In the genomic region with DNA sequence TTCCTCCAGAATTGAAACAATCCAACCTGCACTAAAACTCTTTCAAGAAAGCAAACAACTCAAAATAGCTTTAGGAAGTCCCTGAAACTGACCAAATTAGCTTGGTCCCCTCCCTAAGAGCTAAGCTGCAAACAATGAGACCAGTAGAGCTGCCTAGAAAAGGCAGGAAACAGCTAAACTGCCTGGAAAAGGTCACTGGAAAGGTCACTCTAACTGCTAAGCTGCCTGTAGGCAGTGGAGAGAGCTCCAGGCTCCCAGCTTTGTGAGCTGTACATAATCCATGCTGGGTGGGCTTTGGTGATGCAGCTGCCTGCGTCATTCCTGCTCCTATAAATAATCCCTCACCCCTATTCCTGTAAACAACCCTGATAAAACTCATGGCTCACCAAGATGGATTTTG, we compare ENCODE assay signal across 22 mouse cellular contexts. TPM values are rescaled to one million over a fixed set of nuclear protein-coding genes. Genes with fewer than 3 reads are reported as not detected.
A peak's percentile ranks its signal among the peaks of the same experiment; 100 is the strongest.
DNase-seq lines count a peak whose midpoint lies in the region; ATAC-seq and TF ChIP-seq lines count a peak whose summit lies in the region.
"Had no signal": no experiment of that assay in that cellular context is flagged by ENCODE, and none has a peak within 500 bp of the region (broad histone marks: within the 10 kb centered on the region; RNA-seq: fewer than 3 reads in every experiment).

No protein-coding gene starts in this region.

- no peak overlapping the region for H3K9ac ChIP-seq in liver, adult 2 months (ENCODE audit: low read depth, low read length)
- H3K9ac ChIP-seq in liver, embryonic 11.5 days (ENCODE audit: low read depth, low read length), result no peak overlapping the region
- no peak overlapping the region for H3K9ac ChIP-seq in ES-Bruce4 (ENCODE audit: low read depth, poor library complexity, severe bottlenecking)
- H3K9ac ChIP-seq: forebrain, embryonic 13.5 days; forebrain, postnatal 0 days; heart, embryonic 13.5 days; hindbrain, embryonic 12.5 days had no signal

- no peak for TF ChIP-seq POLR2A in liver, adult 2 months (IDR thresholded peaks at IDR 0.05; ENCODE audit: extremely low read depth, insufficient read depth, low read length)
- no peak for TF ChIP-seq POLR2A in ES-Bruce4 (IDR thresholded peaks at IDR 0.05; ENCODE audit: insufficient read depth, low read length)

- no peak overlapping the region for H3K4me3 ChIP-seq in liver, adult 2 months (ENCODE audit: insufficient read depth, low read depth, low read length)
- no peak overlapping the region for H3K4me3 ChIP-seq in liver, embryonic 11.5 days (ENCODE audit: low read depth, low read length)
- H3K4me3 ChIP-seq in ES-Bruce4 (ENCODE audit: low read depth, low read length), result no peak overlapping the region
- H3K4me3 ChIP-seq: forebrain, embryonic 13.5 days; gastrocnemius, adult 2 months; heart, embryonic 13.5 days; hindbrain, embryonic 12.5 days had no signal

- no peak for DNase-seq in liver, adult 2 months (ENCODE audit: extremely low read depth, low read depth, low spot score)
- no peak for DNase-seq in liver, embryonic 11.5 days (ENCODE audit: low spot score)
- DNase-seq in ES-CJ7 (ENCODE audit: low read depth, low spot score), result peak; percentile 77
- DNase-seq in retina, postnatal 1 day, result peak; percentile 6
- DNase-seq in ovary, adult 18-20 months (ENCODE audit: low spot score), result no peak
- DNase-seq: adrenal gland, adult 8-10 months; adrenal gland, postnatal 36 days; cerebellum, adult 2 months; cerebellum, postnatal 14 days; forebrain, postnatal 0 days; gastrocnemius, adult 2 months; gastrocnemius, postnatal 25 days; heart, postnatal 4 days had no signal

- peaks cover 27% of the 10 kb centered on the region for H3K4me1 ChIP-seq in liver, adult 2 months (ENCODE audit: control insufficient read depth, insufficient read depth, low read length)
- H3K4me1 ChIP-seq in liver, embryonic 11.5 days (replicated peaks; ENCODE audit: control insufficient read depth, insufficient read depth, low read length), result 0 out of 2 replicates have a peak, but pooled peaks cover 2% of the 10 kb centered on the region
- H3K4me1 ChIP-seq in ES-Bruce4 (ENCODE audit: control insufficient read depth, insufficient read depth, low read length), result no peaks in the 10 kb centered on the region
- H3K4me1 ChIP-seq: forebrain, embryonic 13.5 days; heart, embryonic 13.5 days; hindbrain, embryonic 12.5 days had no signal

- no peak overlapping the region for H3K4me2 ChIP-seq in liver, embryonic 11.5 days
- H3K4me2 ChIP-seq: forebrain, embryonic 13.5 days; heart, embryonic 13.5 days; hindbrain, embryonic 12.5 days had no signal

- 0 out of 2 replicates have a peak, but pooled peaks have one; percentile 59 for TF ChIP-seq EP300 in ES-Bruce4 (IDR thresholded peaks at IDR 0.05; ENCODE audit: insufficient read depth, low read depth, low read length)

- H3K36me3 ChIP-seq in liver, adult 2 months (ENCODE audit: control insufficient read depth, insufficient read depth, low read length), result peaks cover 62% of the 10 kb centered on the region
- peaks cover 37% of the 10 kb centered on the region for H3K36me3 ChIP-seq in liver, embryonic 11.5 days (ENCODE audit: control insufficient read depth, insufficient read depth, low read length)
- peaks cover 79% of the 10 kb centered on the region for H3K36me3 ChIP-seq in ES-Bruce4 (ENCODE audit: control insufficient read depth, insufficient read depth, low read length, poor library complexity, severe bottlenecking)

- H3K27ac ChIP-seq in liver, adult 2 months (replicated peaks; ENCODE audit: insufficient read depth, low read depth, low read length), result peak overlapping the region; percentile 54; the same call in 1 of the 2 replicates
- H3K27ac ChIP-seq in liver, embryonic 11.5 days (ENCODE audit: low read depth, low read length), result no peak overlapping the region
- H3K27ac ChIP-seq in ES-Bruce4 (ENCODE audit: insufficient read depth, low read length), result no peak overlapping the region; the same call in 1 of the 2 replicates
- H3K27ac ChIP-seq: forebrain, embryonic 13.5 days; gastrocnemius, adult 2 months; heart, embryonic 13.5 days; hindbrain, embryonic 12.5 days had no signal

- no peak for ATAC-seq in liver, embryonic 11.5 days (replicated peaks; ENCODE audit: low FRiP score)
- ATAC-seq: forebrain, embryonic 13.5 days; forebrain, postnatal 0 days; hindbrain, embryonic 16.5 days; inflammation-experienced regulatory T-cells, adult 6 months; Patski had no signal

- WGBS in liver, adult 2 months, result 97% methylated on average over 1 of the region's 1 CpGs
- WGBS in liver, embryonic 11.5 days, result 89% methylated on average over 1 of the region's 1 CpGs

- H3K9me3 ChIP-seq in liver, embryonic 11.5 days (ENCODE audit: control insufficient read depth, low read length), result no peaks in the 10 kb centered on the region
- no peaks in the 10 kb centered on the region for H3K9me3 ChIP-seq in ES-Bruce4 (replicated peaks; ENCODE audit: control insufficient read depth, insufficient read depth, low read length, poor library complexity, severe bottlenecking)
- H3K9me3 ChIP-seq: forebrain, embryonic 13.5 days; heart, embryonic 13.5 days; hindbrain, embryonic 12.5 days had no signal

- no peaks in the 10 kb centered on the region for H3K27me3 ChIP-seq in liver, adult 2 months (ENCODE audit: control insufficient read depth, insufficient read depth, low read length)
- H3K27me3 ChIP-seq in liver, embryonic 11.5 days (replicated peaks; ENCODE audit: control insufficient read depth, insufficient read depth, low read length), result no peaks in the 10 kb centered on the region
- H3K27me3 ChIP-seq in ES-Bruce4 (ENCODE audit: control insufficient read depth, insufficient read depth, low read length, poor library complexity, severe bottlenecking), result no peaks in the 10 kb centered on the region
- H3K27me3 ChIP-seq: forebrain, embryonic 13.5 days; heart, embryonic 13.5 days; hindbrain, embryonic 12.5 days; Patski had no signal

- H3K79me2 ChIP-seq in liver, adult 2 months (ENCODE audit: control insufficient read depth, insufficient read depth, low read length), result no peaks in the 10 kb centered on the region

- TF ChIP-seq CTCF in liver, adult 2 months (IDR thresholded peaks at IDR 0.05; ENCODE audit: low read depth, low read length), result no peak
- no peak for TF ChIP-seq CTCF in ES-Bruce4 (IDR thresholded peaks at IDR 0.05; ENCODE audit: low read depth, low read length)

RNA-seq across cellular contexts. Expression of gene Slc25a17, which starts 9.7 kb away (rescaled TPM):
- 56.1 and 67.8 TPM in 2 replicates for total RNA-seq in liver, adult 2 months (2014; rRNA removed)
- 30.2 and 30.4 TPM in 2 replicates for polyA plus RNA-seq in liver, adult 2 months (2012; rRNA removed)
- 71.9 and 74.6 TPM in 2 replicates for polyA plus RNA-seq in liver, embryonic 11.5 days (2014; fragmentation: Nextera tagmentation; extraction: Ambion mirVana)
- 81.8 and 87.7 TPM in 2 replicates for polyA plus RNA-seq in ES-Bruce4 (2011; ENCODE audit: insufficient read depth, insufficient read length, low read depth, missing spikeins)

RNA-seq across cellular contexts. Expression of gene St13, which starts 29.5 kb away (rescaled TPM):
- total RNA-seq in liver, adult 2 months (2014; rRNA removed), result 91.8 and 98.9 TPM in 2 replicates
- polyA plus RNA-seq in liver, adult 2 months (2012; rRNA removed), result 29.2 and 31.3 TPM in 2 replicates
- polyA plus RNA-seq in liver, embryonic 11.5 days (2014; fragmentation: Nextera tagmentation; extraction: Ambion mirVana), result 159 and 166 TPM in 2 replicates
- polyA plus RNA-seq in ES-Bruce4 (2011; ENCODE audit: insufficient read depth, insufficient read length, low read depth, missing spikeins), result 696 and 796 TPM in 2 replicates

RNA-seq across cellular contexts. Expression of gene Xpnpep3, which starts 29.6 kb away (rescaled TPM):
- 8.1 and 10.4 TPM in 2 replicates for total RNA-seq in liver, adult 2 months (2014; rRNA removed)
- 5.2 and 6.8 TPM in 2 replicates for polyA plus RNA-seq in liver, adult 2 months (2012; rRNA removed)
- 12.4 and 13.1 TPM in 2 replicates for polyA plus RNA-seq in liver, embryonic 11.5 days (2014; fragmentation: Nextera tagmentation; extraction: Ambion mirVana)
- 21.0 and 26.7 TPM in 2 replicates for polyA plus RNA-seq in ES-Bruce4 (2011; ENCODE audit: insufficient read depth, insufficient read length, low read depth, missing spikeins)

RNA-seq across cellular contexts. Expression of gene Dnajb7, which starts 37.7 kb away (rescaled TPM):
- total RNA-seq in liver, adult 2 months (2014; rRNA removed), result 0.13 and 0.28 TPM in 2 replicates
- not detected in 2 replicates for polyA plus RNA-seq in liver, adult 2 months (2012; rRNA removed)
- 1.7 and 2.0 TPM in 2 replicates for polyA plus RNA-seq in liver, embryonic 11.5 days (2014; fragmentation: Nextera tagmentation; extraction: Ambion mirVana)
- not detected in 2 replicates for polyA plus RNA-seq in ES-Bruce4 (2011; ENCODE audit: insufficient read depth, insufficient read length, low read depth, missing spikeins)
- total RNA-seq: adrenal gland, postnatal 36 days; common myeloid progenitor, adult 5-6 weeks; forebrain, postnatal 0 days; gastrocnemius, adult 2 months; gastrocnemius, postnatal 25 days; granulocyte monocyte progenitor cell, adult 5-6 weeks; heart, postnatal 4 days had no signal
- polyA plus RNA-seq: Patski had no signal

Comparison
In these comparisons a context has a peak if more than half of its experiments do, and no peak if none do; other contexts are left out.
1. DNase-seq: peak in ES-CJ7 (single experiment) and retina, postnatal 1 day (single experiment); none in liver, adult 2 months (single experiment), liver, embryonic 11.5 days (single experiment) and ovary, adult 18-20 months (single experiment).